Mouse (Mus musculus): ENCODE results near the gene Atp5mpl.
"Not testable (repeated sequence)": the region's sequence is repeated elsewhere in the genome, so short reads cannot be mapped to it uniquely, and the experiment has no call there.

The Atp5mpl gene

GRCm38 (mm10) chr12:111951701-111952100, 15.1 kb downstream of the Atp5mpl start:
- no peak for DNase-seq (ENCODE audit: extremely low read depth, low read depth, low spot score)

DNA sequence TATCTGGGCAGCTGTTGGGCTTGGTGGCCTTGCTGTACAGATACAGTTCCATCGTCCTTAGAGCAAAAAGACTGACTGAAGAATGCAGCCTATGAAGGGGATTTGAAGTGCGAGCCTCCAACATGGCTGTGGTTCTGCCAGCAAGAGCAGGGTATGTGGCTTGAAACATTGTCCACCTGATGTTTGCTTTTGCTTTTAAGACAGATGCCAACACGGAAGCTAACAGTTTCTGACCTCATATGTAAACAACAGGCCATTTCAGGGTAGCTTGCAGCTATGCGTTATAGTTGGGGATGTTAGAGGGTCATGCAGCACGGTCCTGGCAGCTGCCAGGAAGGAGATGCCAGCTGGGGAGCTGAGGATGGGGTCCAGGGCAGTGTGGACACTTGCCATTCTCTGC, 16.3 kb downstream of the Atp5mpl start:
- DNase-seq (ENCODE audit: extremely low read depth, low read depth, low spot score): no peak

DNA sequence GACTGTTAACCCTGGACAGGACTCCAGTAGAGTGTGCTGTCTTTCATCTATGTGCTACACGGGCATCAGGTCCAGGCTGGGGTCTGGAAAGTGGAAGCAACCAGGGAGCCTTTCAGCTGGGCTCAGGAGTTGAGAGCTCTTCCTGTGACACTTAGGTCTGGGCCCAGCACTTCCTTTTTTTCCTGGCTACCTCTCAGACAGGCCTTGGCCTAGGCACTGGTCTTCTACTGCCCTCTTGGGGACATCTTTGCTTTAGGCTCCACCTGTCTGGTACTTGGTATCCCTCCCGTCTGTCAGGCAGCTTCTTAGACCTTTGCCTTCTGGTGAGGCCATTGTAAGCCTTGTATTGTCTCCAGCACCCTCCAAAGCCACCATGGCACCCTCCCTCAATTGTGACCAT, 20.1 kb downstream of the Atp5mpl start:
- DNase-seq (ENCODE audit: extremely low read depth, low read depth, low spot score): no peak

DNA sequence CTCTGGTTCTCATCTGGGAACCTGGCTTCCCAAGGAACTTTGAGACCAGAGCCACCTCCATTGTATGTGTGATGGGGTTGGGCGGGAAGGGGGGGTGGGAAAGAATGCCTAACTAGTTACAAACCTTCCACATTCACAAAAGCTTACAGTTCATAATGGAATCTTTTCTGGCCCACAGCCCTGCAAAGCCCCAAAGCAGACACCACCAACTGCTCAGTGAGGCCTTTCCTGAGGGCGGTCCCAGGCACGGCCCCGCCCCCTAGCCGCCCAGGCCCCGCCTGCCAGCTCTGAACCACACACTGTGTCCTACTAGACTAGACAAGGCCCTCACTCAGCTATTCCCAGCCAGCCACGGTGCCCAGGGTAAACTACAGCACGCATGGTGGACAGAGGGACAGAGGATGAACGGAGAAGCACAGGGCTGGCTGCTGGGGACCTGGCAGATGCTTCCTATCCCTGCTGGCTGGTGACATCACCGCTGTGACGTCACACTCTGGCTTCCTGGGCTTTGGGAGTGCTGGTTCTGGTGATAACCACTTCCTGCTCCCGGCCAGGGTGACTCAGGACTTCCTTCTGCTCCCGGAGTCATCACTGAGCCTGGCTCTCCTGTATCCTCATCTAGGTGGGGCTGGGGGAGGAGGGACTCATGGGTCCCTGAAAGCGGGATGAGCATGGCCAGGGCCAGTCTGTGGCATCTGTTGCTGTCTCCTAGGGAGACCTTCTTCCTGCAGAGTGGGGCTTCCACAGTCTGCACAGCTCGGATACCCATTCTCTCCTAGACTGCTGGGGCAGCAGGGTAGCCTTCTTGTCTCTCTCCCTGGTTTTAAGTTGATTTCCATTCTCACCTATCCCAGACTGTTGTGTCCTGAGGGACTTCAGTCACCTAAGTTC, 20.8 kb downstream of the Atp5mpl start:
- DNase-seq (ENCODE audit: extremely low read depth, low read depth, low spot score): not testable (repeated sequence)

DNA sequence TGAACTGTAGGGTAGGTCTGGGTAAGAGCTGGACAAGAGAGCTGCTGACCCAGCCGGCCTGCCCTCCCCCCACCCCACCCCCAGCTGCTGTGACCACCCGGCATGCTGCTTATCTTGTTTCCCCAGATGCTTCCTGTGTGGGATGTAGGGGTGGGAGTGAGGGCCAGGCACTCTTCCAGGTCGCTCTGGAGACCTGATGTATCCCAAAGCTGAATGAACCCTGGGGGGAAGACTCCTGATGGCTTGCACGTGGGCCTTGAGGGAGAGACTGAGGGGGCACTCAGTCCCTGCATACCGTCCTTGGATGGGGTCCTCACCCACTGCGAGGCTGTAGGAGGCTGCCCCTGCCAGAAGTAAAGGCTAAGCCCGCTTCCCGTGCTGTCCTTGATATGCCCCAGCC, 21.7 kb downstream of the Atp5mpl start:
- no peak for DNase-seq (ENCODE audit: extremely low read depth, low read depth, low spot score)

DNA sequence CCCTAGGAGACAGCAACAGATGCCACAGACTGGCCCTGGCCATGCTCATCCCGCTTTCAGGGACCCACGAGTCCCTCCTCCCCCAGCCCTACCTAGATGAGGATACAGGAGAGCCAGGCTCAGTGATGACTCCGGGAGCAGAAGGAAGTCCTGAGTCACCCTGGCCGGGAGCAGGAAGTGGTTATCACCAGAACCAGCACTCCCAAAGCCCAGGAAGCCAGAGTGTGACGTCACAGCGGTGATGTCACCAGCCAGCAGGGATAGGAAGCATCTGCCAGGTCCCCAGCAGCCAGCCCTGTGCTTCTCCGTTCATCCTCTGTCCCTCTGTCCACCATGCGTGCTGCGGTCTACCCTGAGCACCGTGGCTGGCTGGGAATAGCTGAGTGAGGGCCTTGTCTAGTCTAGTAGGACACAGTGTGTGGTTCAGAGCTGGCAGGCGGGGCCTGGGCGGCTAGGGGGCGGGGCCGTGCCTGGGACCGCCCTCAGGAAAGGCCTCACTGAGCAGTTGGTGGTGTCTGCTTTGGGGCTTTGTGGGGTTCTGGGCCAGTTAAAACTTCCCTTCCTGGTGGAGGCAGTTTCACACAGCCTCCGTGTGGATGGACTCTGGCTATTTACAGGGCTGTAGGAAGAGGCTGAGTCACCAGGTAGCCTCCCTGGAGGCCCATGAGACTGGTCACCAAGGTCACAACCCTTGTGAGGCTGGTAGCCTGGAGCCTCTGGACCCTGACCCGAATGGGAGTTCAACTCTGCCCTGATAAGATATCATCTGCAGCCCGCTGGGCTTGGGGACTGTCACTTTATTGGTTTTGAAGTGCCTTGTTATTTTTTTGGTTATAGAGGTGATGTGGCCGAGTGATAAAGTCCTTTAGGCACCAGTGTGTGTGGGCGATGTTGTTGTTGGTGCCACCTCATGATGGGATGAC, 22.5 kb downstream of the Atp5mpl start:
- DNase-seq (ENCODE audit: extremely low read depth, low read depth, low spot score): not testable (repeated sequence)

DNA sequence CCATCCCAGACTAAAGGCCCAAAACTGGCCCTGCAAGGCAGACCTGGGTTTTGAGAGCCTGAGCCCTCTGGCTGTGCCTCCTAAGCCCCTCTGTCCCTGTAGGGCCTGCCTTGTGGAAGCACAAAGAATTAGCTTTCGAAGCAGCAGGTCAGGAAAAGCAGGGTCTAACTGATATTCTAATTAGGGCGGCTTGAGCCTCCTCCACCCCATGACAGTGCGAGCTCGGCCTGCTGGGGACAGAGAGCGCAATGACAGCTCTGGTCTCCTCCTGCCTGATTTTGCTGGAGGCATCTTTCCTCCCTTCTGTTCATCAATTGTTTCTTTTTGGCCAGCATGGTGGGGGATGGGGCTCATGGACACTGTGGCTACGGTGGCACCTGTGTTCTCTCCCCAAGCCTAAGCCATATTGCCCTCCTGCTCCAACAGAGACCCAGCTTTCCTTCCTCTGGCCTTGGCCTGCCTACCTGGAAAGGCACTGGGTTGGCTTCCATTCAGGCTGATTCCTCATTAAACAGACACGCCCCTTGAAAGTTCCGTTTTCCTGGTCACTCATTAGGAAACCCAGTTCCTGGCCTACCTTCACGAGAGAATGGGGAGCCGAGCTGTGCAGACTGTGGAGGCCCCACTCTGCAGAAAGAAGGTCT, 23.2 kb downstream of the Atp5mpl start:
- no peak for DNase-seq (ENCODE audit: extremely low read depth, low read depth, low spot score)

- DNase-seq (ENCODE audit: extremely low read depth, low read depth, low spot score): no peak
Observed at GRCm38 (mm10) chr12:111938623-111939177, 28.1 kb downstream of the Atp5mpl start.

- no peak for DNase-seq (ENCODE audit: extremely low read depth, low read depth, low spot score)
Observed at GRCm38 (mm10) chr12:111936706-111937550, 29.8 kb downstream of the Atp5mpl start.

GRCm38 (mm10) chr12:111933971-111934370, 32.8 kb downstream of the Atp5mpl start:
- DNase-seq (ENCODE audit: extremely low read depth, low read depth, low spot score): no peak

DNA sequence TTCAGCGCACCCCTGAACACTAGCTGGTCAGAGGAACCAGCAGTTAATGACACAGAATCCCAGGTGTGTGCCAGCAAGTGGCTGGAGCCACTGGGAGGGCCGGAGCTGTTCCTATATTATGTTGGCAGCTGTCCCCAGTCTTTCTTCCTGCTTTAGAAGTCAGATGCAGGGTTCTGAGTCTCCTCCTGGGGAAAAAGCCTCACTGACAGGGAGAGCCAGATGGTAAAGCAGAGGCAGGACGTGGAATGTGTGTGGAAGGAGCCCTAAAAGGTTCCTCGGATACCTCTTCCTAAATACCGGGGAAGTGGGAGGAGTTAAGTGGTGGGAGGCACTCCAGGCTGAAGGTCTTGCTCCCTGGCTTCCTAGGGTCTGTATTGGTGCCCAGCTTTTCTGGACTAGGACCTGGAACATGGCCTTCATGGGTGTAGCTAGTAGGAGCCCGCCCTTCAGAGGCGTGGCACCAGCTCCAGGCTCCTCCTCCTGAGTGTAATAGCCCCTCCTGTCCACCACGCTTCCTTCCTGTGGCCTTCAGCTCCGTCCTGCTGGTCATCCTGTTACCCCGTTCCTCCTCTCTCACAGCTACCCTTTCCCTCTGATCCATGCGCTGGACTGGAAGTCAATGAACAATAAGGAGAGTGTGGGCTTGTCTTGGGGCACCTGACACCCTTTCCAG, 33.6 kb downstream of the Atp5mpl start:
- no peak for DNase-seq (ENCODE audit: extremely low read depth, low read depth, low spot score)

DNA sequence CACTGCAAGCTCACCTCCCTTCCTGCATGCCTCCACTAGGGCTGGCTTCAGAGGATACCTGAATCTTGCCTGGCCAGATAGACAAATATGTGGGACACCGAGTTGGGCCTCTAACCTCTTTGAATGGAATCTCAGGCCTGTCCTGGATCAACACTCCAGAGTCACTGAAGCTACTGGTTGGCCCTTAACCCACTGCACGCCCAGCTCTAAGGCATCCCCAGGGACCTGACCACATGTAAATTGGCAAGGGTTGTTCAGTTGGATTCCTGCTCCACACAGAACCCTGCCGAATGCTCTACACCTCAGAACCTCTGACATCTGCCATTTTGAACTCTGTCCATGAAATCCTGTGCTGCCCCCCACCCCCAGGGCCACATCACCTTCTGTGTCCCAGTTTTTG, 34.3 kb downstream of the Atp5mpl start:
- DNase-seq (ENCODE audit: extremely low read depth, low read depth, low spot score): no peak

- DNase-seq (ENCODE audit: extremely low read depth, low read depth, low spot score): no peak
Observed at GRCm38 (mm10) chr12:111931411-111932025, 35.3 kb downstream of the Atp5mpl start.

- peak; percentile 100 for DNase-seq (ENCODE audit: extremely low read depth, low read depth, low spot score)
Observed at GRCm38 (mm10) chr12:111928411-111928966, 38.3 kb downstream of the Atp5mpl start.

- no peak for DNase-seq (ENCODE audit: extremely low read depth, low read depth, low spot score)
Observed at GRCm38 (mm10) chr12:111927338-111927737, 39.4 kb downstream of the Atp5mpl start.

- DNase-seq (ENCODE audit: extremely low read depth, low read depth, low spot score): no peak
Observed at GRCm38 (mm10) chr12:111923117-111923516, 43.7 kb downstream of the Atp5mpl start.

- DNase-seq (ENCODE audit: extremely low read depth, low read depth, low spot score): no peak
Observed at GRCm38 (mm10) chr12:111920046-111920445, 46.7 kb downstream of the Atp5mpl start.

- DNase-seq (ENCODE audit: extremely low read depth, low read depth, low spot score): no peak
Observed at GRCm38 (mm10) chr12:111916514-111917217, 50.1 kb downstream of the Atp5mpl start.
